Mouse (Mus musculus) kidney, embryonic 14.5 days (tissue): ENCODE measurements at regions not wholly inside any gene's neighbourhood (a gene's known extent, or its start where the extent isn't known, plus 50 kb on each side); places are given as distances from the start of the nearest gene placed in this dataset.

Experiments used
- ATAC-seq: fragments of 200-750 bp; cut with Nextera tagmentation; 2 replicates; pipeline ENCODE4 v1.8.0; 2017; ENCODE audit warnings: moderate number of reproducible peaks, mild to moderate bottlenecking, moderate TSS enrichment, moderate library complexity; ENCODE audit not compliant: low FRiP score, low TSS enrichment
- H3K27ac ChIP-seq: fragments of 300-500 bp; sonication (generic); 2 replicates; pipeline ENCODE4 v1.5.1; 2014; ENCODE audit warnings: low read depth, mild to moderate bottlenecking, low read length, moderate library complexity, mixed read lengths
- H3K27me3 ChIP-seq: fragments of 300-500 bp; sonication (generic); 2 replicates; pipeline ENCODE4 v1.6.1; 2014; ENCODE audit warnings: mild to moderate bottlenecking, low read length; ENCODE audit not compliant: control insufficient read depth, insufficient read depth
- H3K36me3 ChIP-seq: fragments of 300-500 bp; sonication (generic); 2 replicates; pipeline ENCODE4 v1.6.1; 2014; ENCODE audit warnings: low read length, mixed read lengths; ENCODE audit not compliant: control insufficient read depth, insufficient read depth
- H3K4me1 ChIP-seq: fragments of 300-500 bp; sonication (generic); 2 replicates; pipeline ENCODE4 v1.6.1; 2014; ENCODE audit warnings: low read length, mixed read lengths; ENCODE audit not compliant: control insufficient read depth, insufficient read depth
- H3K4me2 ChIP-seq: fragments of 300-500 bp; sonication (generic); replicated peaks from 2 replicates; pipeline ENCODE4 v1.6.1; 2014; ENCODE audit warnings: low read depth, mild to moderate bottlenecking, low read length
- H3K4me3 ChIP-seq: fragments of 300-500 bp; sonication (generic); 2 replicates; pipeline ENCODE4 v1.5.1; 2014; ENCODE audit warnings: mild to moderate bottlenecking, low read length
- H3K9ac ChIP-seq: fragments of 300-500 bp; sonication (generic); 2 replicates; pipeline ENCODE4 v1.6.1; 2014; ENCODE audit warnings: low read depth, mild to moderate bottlenecking, low read length, moderate library complexity
- H3K9me3 ChIP-seq: fragments of 300-500 bp; sonication (generic); 2 replicates; pipeline ENCODE4 v1.6.1; 2016; ENCODE audit warnings: low read length; ENCODE audit not compliant: control insufficient read depth
- WGBS: fragments of 180-500 bp; shearing (Covaris S2); extraction: QIAGEN DNeasy Blood & Tissue Kit; methylation state at CpG from one replicate; pipeline ENCODE4 v1.1.7; 2014; 5-methylcytosine and 5-hydroxymethylcytosine counted together

- Histone ChIP-seq H3K4me2 (no peak overlapping the region), H3K36me3 (no peaks in the 10 kb centered on the region), H3K27ac (no peak overlapping the region), H3K9ac (no peak overlapping the region), H3K4me3 (no peak overlapping the region), H3K27me3 (no peaks in the 10 kb centered on the region), H3K9me3 (no peaks in the 10 kb centered on the region), H3K4me1 (no peaks in the 10 kb centered on the region)
- 77% methylated on average over 4 of the region's 4 CpGs for WGBS
- ATAC-seq: no peak
These were observed 124.0 kb upstream of the Pdzrn3 start for GRCm38 (mm10) chr6:101501716-101502115.

- Histone ChIP-seq H3K36me3 (no peaks in the 10 kb centered on the region), H3K9ac (no peak overlapping the region), H3K27ac (no peak overlapping the region), H3K9me3 (no peaks in the 10 kb centered on the region), H3K4me2 (no peak overlapping the region), H3K27me3 (no peaks in the 10 kb centered on the region), H3K4me3 (no peak overlapping the region), H3K4me1 (no peaks in the 10 kb centered on the region)
- ATAC-seq: no peak
These were observed 122.5 kb upstream of the Pdzrn3 start for GRCm38 (mm10) chr6:101500202-101500601.

GRCm38 (mm10) chr6:101488466-101488865 is 110.8 kb upstream of the Pdzrn3 start:
- Histone ChIP-seq H3K9ac (no peak overlapping the region), H3K36me3 (no peaks in the 10 kb centered on the region), H3K27ac (no peak overlapping the region), H3K4me2 (no peak overlapping the region), H3K4me3 (no peak overlapping the region), H3K9me3 (no peaks in the 10 kb centered on the region), H3K4me1 (peaks cover 5% of the 10 kb centered on the region; the same call in 1 of the 2 replicates), H3K27me3 (no peaks in the 10 kb centered on the region)
- ATAC-seq: 0 out of 2 replicates have a peak, but pooled peaks have one; percentile 24
- 42% methylated on average over 2 of the region's 2 CpGs for WGBS

- H3K9ac ChIP-seq: no peak overlapping the region
- WGBS: 25% methylated on average over 12 of the region's 12 CpGs
- no peak overlapping the region for H3K4me2 ChIP-seq
- no peak overlapping the region for H3K4me3 ChIP-seq
- ATAC-seq: peak; percentile 81
- peaks cover 5% of the 10 kb centered on the region; the same call in 1 of the 2 replicates for H3K4me1 ChIP-seq
- H3K9me3 ChIP-seq: no peaks in the 10 kb centered on the region
- H3K36me3 ChIP-seq: no peaks in the 10 kb centered on the region
- H3K27ac ChIP-seq: no peak overlapping the region
- no peaks in the 10 kb centered on the region for H3K27me3 ChIP-seq
These were observed 107.0 kb upstream of the Pdzrn3 start for GRCm38 (mm10) chr6:101484526-101485287.

GRCm38 (mm10) chr6:101482635-101483465 is 105.2 kb upstream of the Pdzrn3 start:
- H3K9me3 ChIP-seq: no peaks in the 10 kb centered on the region
- H3K36me3 ChIP-seq: no peaks in the 10 kb centered on the region
- H3K9ac ChIP-seq: no peak overlapping the region
- peaks cover 5% of the 10 kb centered on the region; the same call in 1 of the 2 replicates for H3K4me1 ChIP-seq
- ATAC-seq: no peak
- H3K27ac ChIP-seq: no peak overlapping the region
- 53% methylated on average over 9 of the region's 9 CpGs for WGBS
- no peaks in the 10 kb centered on the region for H3K27me3 ChIP-seq
- H3K4me2 ChIP-seq: no peak overlapping the region
- no peak overlapping the region for H3K4me3 ChIP-seq

- Histone ChIP-seq H3K4me2 (no peak overlapping the region), H3K27me3 (no peaks in the 10 kb centered on the region), H3K36me3 (no peaks in the 10 kb centered on the region), H3K9me3 (no peaks in the 10 kb centered on the region), H3K4me1 (no peaks in the 10 kb centered on the region), H3K27ac (no peak overlapping the region), H3K4me3 (no peak overlapping the region), H3K9ac (no peak overlapping the region)
- no peak for ATAC-seq
- WGBS: 94% methylated on average over 1 of the region's 1 CpGs
These were observed 96.3 kb upstream of the Pdzrn3 start for GRCm38 (mm10) chr6:101473956-101474355.

GRCm38 (mm10) chr6:101473257-101473925 is 95.7 kb upstream of the Pdzrn3 start:
- no peaks in the 10 kb centered on the region for H3K4me1 ChIP-seq
- 52% methylated on average over 5 of the region's 5 CpGs for WGBS
- peak; percentile 55; the same call in 1 of the 2 replicates for ATAC-seq
- no peak overlapping the region for H3K4me3 ChIP-seq
- no peak overlapping the region for H3K4me2 ChIP-seq
- H3K9ac ChIP-seq: no peak overlapping the region
- H3K36me3 ChIP-seq: no peaks in the 10 kb centered on the region
- no peaks in the 10 kb centered on the region for H3K9me3 ChIP-seq
- H3K27me3 ChIP-seq: no peaks in the 10 kb centered on the region
- H3K27ac ChIP-seq: no peak overlapping the region

- 75% methylated on average over 1 of the region's 1 CpGs for WGBS
- H3K27me3 ChIP-seq: no peaks in the 10 kb centered on the region
- no peak overlapping the region for H3K4me2 ChIP-seq
- no peak overlapping the region for H3K9ac ChIP-seq
- H3K36me3 ChIP-seq: no peaks in the 10 kb centered on the region
- no peak overlapping the region for H3K27ac ChIP-seq
- no peak for ATAC-seq
- no peaks in the 10 kb centered on the region for H3K9me3 ChIP-seq
- H3K4me1 ChIP-seq: no peaks in the 10 kb centered on the region
- no peak overlapping the region for H3K4me3 ChIP-seq
These were observed 87.2 kb upstream of the Pdzrn3 start for GRCm38 (mm10) chr6:101464910-101465309.
